Mouse (Mus musculus) limb, embryonic 12.5 days (tissue): Measurements from ENCODE around the gene Dupd1. TPM values are rescaled to one million over a fixed set of nuclear protein-coding genes. Genes with fewer than 3 reads are reported as not detected.

Experiments used
- ATAC-seq: fragments of 200-750 bp; cut with Nextera tagmentation; 2 replicates; pipeline ENCODE4 v1.8.0; 2017; ENCODE audit warnings: low read depth, moderate TSS enrichment; ENCODE audit not compliant: insufficient number of reproducible peaks, insufficient read depth, low FRiP score, low TSS enrichment
- H3K27ac ChIP-seq: fragments of 300-500 bp; sonication (generic); 2 replicates; pipeline ENCODE4 v1.5.1; 2016; ENCODE audit warnings: mild to moderate bottlenecking, moderate library complexity
- H3K27me3 ChIP-seq: fragments of 300-500 bp; sonication (generic); 2 replicates; pipeline ENCODE4 v1.6.1; 2016; ENCODE audit warnings: mild to moderate bottlenecking, moderate library complexity
- H3K36me3 ChIP-seq: fragments of 300-500 bp; sonication (generic); 2 replicates; pipeline ENCODE4 v1.6.1; 2016; ENCODE audit warnings: mild to moderate bottlenecking, moderate library complexity
- H3K4me1 ChIP-seq: fragments of 300-500 bp; sonication (generic); replicated peaks from 2 replicates; pipeline ENCODE4 v1.6.1; 2016
- H3K4me2 ChIP-seq: fragments of 300-500 bp; sonication (generic); 2 replicates; pipeline ENCODE4 v1.6.1; 2016; ENCODE audit warnings: mild to moderate bottlenecking, moderate library complexity
- H3K4me3 ChIP-seq: fragments of 300-500 bp; sonication (generic); replicated peaks from 2 replicates; pipeline ENCODE4 v1.5.1; 2016; ENCODE audit warnings: mild to moderate bottlenecking
- H3K9ac ChIP-seq: fragments of 300-500 bp; sonication (generic); replicated peaks from 2 replicates; pipeline ENCODE4 v1.6.1; 2016; ENCODE audit warnings: mild to moderate bottlenecking, moderate library complexity
- H3K9me3 ChIP-seq: fragments of 300-500 bp; sonication (generic); 2 replicates; pipeline ENCODE4 v1.6.1; 2016; ENCODE audit warnings: mild to moderate bottlenecking, moderate library complexity
- WGBS: fragments of 180-500 bp; shearing (Covaris S2); methylation state at CpG from one replicate; pipeline ENCODE4 v1.1.7; 2016; 5-methylcytosine and 5-hydroxymethylcytosine counted together
- polyA plus RNA-seq: library from polyadenylated mRNA; unstranded; fragments of >200 nt; fragmentation: Nextera tagmentation; extraction: Ambion mirVana; gene quantifications from 2 replicates; pipeline ENCODE4 v1.2.1, GENCODE M21; 2016

Dupd1 gene
- polyA plus RNA-seq, 1 experiment from 2014 or later: 0.49 TPM

DNA sequence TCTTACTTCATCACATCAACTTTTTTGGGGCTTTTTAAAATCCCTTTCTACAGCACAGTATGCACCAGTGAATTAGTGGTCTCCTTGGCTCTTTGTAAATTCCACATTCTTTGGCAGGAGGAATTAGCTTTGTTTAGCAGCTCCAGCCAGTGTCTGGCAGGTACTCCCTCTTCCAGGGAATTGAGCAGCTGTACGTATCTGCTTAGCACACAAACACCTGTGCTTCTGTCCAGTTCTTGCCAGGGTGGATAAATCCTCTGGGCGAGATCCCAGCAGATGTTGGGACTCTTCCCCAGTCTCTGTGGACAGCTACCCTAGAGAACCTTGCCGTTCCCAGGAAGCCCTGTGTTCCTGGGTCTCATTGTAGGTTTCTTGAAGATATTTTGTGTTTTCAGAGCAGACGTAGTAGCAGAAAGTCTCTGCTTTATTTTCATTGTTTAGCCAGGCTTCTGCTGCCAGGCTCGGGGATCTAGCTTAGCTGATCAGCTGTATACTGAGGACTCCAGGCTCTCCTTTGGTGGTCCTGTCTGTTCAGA, 82.6 kb downstream of the Dupd1 start:
- Histone ChIP-seq H3K4me1 (peaks cover 7% of the 10 kb centered on the region; the same call in 1 of the 2 replicates), H3K27me3 (no peaks in the 10 kb centered on the region), H3K9me3 (no peaks in the 10 kb centered on the region), H3K36me3 (peaks cover 88% of the 10 kb centered on the region), H3K27ac (no peak overlapping the region), H3K4me2 (no peak overlapping the region), H3K4me3 (no peak overlapping the region), H3K9ac (no peak overlapping the region)
- no peak for ATAC-seq
- 68% methylated on average over 5 of the region's 5 CpGs for WGBS

Other genes starting within 250 kb of the Dupd1 start
- 30.9 and 31.3 TPM in 2 replicates for gene Kat6b, start 233.1 kb downstream of the Dupd1 start, polyA plus RNA-seq
- gene Samd8, start 36.0 kb upstream of the Dupd1 start, polyA plus RNA-seq: 10.4 and 11.7 TPM in 2 replicates
- not detected in 2 replicates for gene Dusp13, start 36.6 kb upstream of the Dupd1 start, polyA plus RNA-seq
- 246 and 263 TPM in 2 replicates for gene Vdac2, start 110.7 kb upstream of the Dupd1 start, polyA plus RNA-seq
- 22.5 and 24.2 TPM in 2 replicates for gene Comtd1, start 134.4 kb upstream of the Dupd1 start, polyA plus RNA-seq